Mouse (Mus musculus): ENCODE data around the gene Oca2. TPM values are rescaled to one million over a fixed set of nuclear protein-coding genes. Genes with fewer than 3 reads are reported as not detected.

Gene Oca2
- polyA plus RNA-seq, 1 experiment: not detected

- TF ChIP-seq POLR2A (IDR thresholded peaks at IDR 0.05; ENCODE audit: borderline replicate concordance, extremely low read depth, low read depth, low read length) (no peak), CTCF (IDR thresholded peaks at IDR 0.05; ENCODE audit: insufficient read depth, low read length) (no peak)
- 86% methylated on average over 10 of the region's 10 CpGs for WGBS
- H3K4me3 ChIP-seq (replicated peaks; ENCODE audit: extremely low read depth, low read depth, low read length): no peak overlapping the region
- H3K4me1 ChIP-seq (ENCODE audit: control insufficient read depth, insufficient read depth, low read length): no peaks in the 10 kb centered on the region
- no peak for DNase-seq
These were observed 15.0 kb downstream of the Oca2 start for GRCm38 (mm10) chr7:56254568-56254967.

- no peak overlapping the region for H3K4me3 ChIP-seq (replicated peaks; ENCODE audit: extremely low read depth, low read depth, low read length)
- no peak for DNase-seq
- TF ChIP-seq POLR2A (IDR thresholded peaks at IDR 0.05; ENCODE audit: borderline replicate concordance, extremely low read depth, low read depth, low read length): no peak
- TF ChIP-seq CTCF (IDR thresholded peaks at IDR 0.05; ENCODE audit: insufficient read depth, low read length): no peak
- no peaks in the 10 kb centered on the region for H3K4me1 ChIP-seq (ENCODE audit: control insufficient read depth, insufficient read depth, low read length)
- WGBS: 76% methylated on average over 3 of the region's 3 CpGs
These were observed 18.4 kb downstream of the Oca2 start for GRCm38 (mm10) chr7:56257875-56258441.

- Histone ChIP-seq H3K4me1 (ENCODE audit: control insufficient read depth, insufficient read depth, low read length) (no peaks in the 10 kb centered on the region), H3K4me3 (replicated peaks; ENCODE audit: extremely low read depth, low read depth, low read length) (no peak overlapping the region)
- no peak for TF ChIP-seq POLR2A (IDR thresholded peaks at IDR 0.05; ENCODE audit: borderline replicate concordance, extremely low read depth, low read depth, low read length)
- no peak for TF ChIP-seq CTCF (IDR thresholded peaks at IDR 0.05; ENCODE audit: insufficient read depth, low read length)
- 82% methylated on average over 2 of the region's 2 CpGs for WGBS
- DNase-seq: no peak
These were observed 37.9 kb downstream of the Oca2 start for GRCm38 (mm10) chr7:56277506-56277905.

- no peak for TF ChIP-seq POLR2A (IDR thresholded peaks at IDR 0.05; ENCODE audit: borderline replicate concordance, extremely low read depth, low read depth, low read length)
- TF ChIP-seq CTCF (IDR thresholded peaks at IDR 0.05; ENCODE audit: insufficient read depth, low read length): peak; percentile 40; the same call in 1 of the 2 replicates
- no peaks in the 10 kb centered on the region for H3K4me1 ChIP-seq (ENCODE audit: control insufficient read depth, insufficient read depth, low read length)
These were observed 52.0 kb downstream of the Oca2 start for GRCm38 (mm10) chr7:56291468-56292115.

GRCm38 (mm10) chr7:56304408-56304807 is 64.8 kb downstream of the Oca2 start:
- Histone ChIP-seq H3K4me3 (replicated peaks; ENCODE audit: extremely low read depth, low read depth, low read length) (no peak overlapping the region), H3K4me1 (ENCODE audit: control insufficient read depth, insufficient read depth, low read length) (no peaks in the 10 kb centered on the region)
- 18% methylated on average over 1 of the region's 1 CpGs for WGBS
- no peak for DNase-seq
- TF ChIP-seq POLR2A (IDR thresholded peaks at IDR 0.05; ENCODE audit: borderline replicate concordance, extremely low read depth, low read depth, low read length): no peak
- TF ChIP-seq CTCF (IDR thresholded peaks at IDR 0.05; ENCODE audit: insufficient read depth, low read length): no peak

More at GRCm38 (mm10) chr7:56291468-56292115, 52.0 kb downstream of the Oca2 start:
- no peak overlapping the region for H3K4me3 ChIP-seq (replicated peaks; ENCODE audit: extremely low read depth, low read depth, low read length)
- peak; percentile 24 for DNase-seq
- WGBS: 34% methylated on average over 6 of the region's 6 CpGs

GRCm38 (mm10) chr7:56314358-56314757 is 74.8 kb downstream of the Oca2 start:
- no peak for DNase-seq
- Histone ChIP-seq H3K4me3 (replicated peaks; ENCODE audit: extremely low read depth, low read depth, low read length) (no peak overlapping the region), H3K4me1 (ENCODE audit: control insufficient read depth, insufficient read depth, low read length) (no peaks in the 10 kb centered on the region)
- TF ChIP-seq POLR2A (IDR thresholded peaks at IDR 0.05; ENCODE audit: borderline replicate concordance, extremely low read depth, low read depth, low read length): no peak
- no peak for TF ChIP-seq CTCF (IDR thresholded peaks at IDR 0.05; ENCODE audit: insufficient read depth, low read length)
- WGBS: 90% methylated on average over 5 of the region's 5 CpGs

- TF ChIP-seq CTCF (IDR thresholded peaks at IDR 0.05; ENCODE audit: insufficient read depth, low read length) (no peak), POLR2A (IDR thresholded peaks at IDR 0.05; ENCODE audit: borderline replicate concordance, extremely low read depth, low read depth, low read length) (no peak)
- no peaks in the 10 kb centered on the region for H3K4me1 ChIP-seq (ENCODE audit: control insufficient read depth, insufficient read depth, low read length)
- no peak overlapping the region for H3K4me3 ChIP-seq (replicated peaks; ENCODE audit: extremely low read depth, low read depth, low read length)
- DNase-seq: no peak
- 59% methylated on average over 7 of the region's 7 CpGs for WGBS
These were observed 76.3 kb downstream of the Oca2 start for GRCm38 (mm10) chr7:56315630-56316529.

- DNase-seq: no peak
- Histone ChIP-seq H3K4me1 (ENCODE audit: control insufficient read depth, insufficient read depth, low read length) (no peaks in the 10 kb centered on the region), H3K4me3 (replicated peaks; ENCODE audit: extremely low read depth, low read depth, low read length) (no peak overlapping the region)
- TF ChIP-seq CTCF (IDR thresholded peaks at IDR 0.05; ENCODE audit: insufficient read depth, low read length): 0 out of 2 replicates have a peak, but pooled peaks have one; percentile 16
- TF ChIP-seq POLR2A (IDR thresholded peaks at IDR 0.05; ENCODE audit: borderline replicate concordance, extremely low read depth, low read depth, low read length): no peak
- 35% methylated on average over 4 of the region's 4 CpGs for WGBS
These were observed 88.2 kb downstream of the Oca2 start for GRCm38 (mm10) chr7:56327738-56328137.

- whole genome bisulfite sequencing: 28% methylated on average over 3 of the region's 3 CpGs
- no peak overlapping the region for H3K4me3 ChIP-seq (replicated peaks; ENCODE audit: extremely low read depth, low read depth, low read length)
- TF ChIP-seq POLR2A (IDR thresholded peaks at IDR 0.05; ENCODE audit: borderline replicate concordance, extremely low read depth, low read depth, low read length) (no peak), CTCF (IDR thresholded peaks at IDR 0.05; ENCODE audit: insufficient read depth, low read length) (peak; percentile 10; the same call in 1 of the 2 replicates)
- no peaks in the 10 kb centered on the region for H3K4me1 ChIP-seq (ENCODE audit: control insufficient read depth, insufficient read depth, low read length)
- DNase-seq: no peak
These were observed 109.0 kb downstream of the Oca2 start for GRCm38 (mm10) chr7:56348528-56348927.
